In the genomic region with DNA sequence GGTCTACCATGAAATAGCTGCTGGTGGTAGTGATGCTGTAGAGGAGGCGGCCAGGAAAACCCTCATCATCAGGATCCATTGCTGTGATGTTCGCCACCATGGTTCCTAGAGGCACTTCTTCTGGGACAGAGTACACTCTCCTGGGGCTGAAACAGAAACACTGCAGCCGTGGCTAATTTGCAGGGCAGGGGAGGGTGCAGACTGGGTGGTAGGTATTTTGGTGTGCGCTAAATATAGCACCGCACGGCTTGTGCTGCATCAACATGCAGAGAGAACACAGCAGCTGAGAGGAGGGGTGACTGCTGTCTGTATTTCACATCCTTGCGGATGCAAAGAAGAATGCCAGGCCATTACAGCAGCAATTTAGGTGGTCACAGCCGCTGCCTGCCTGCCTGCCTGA, we compare ENCODE assay signal across 8 mouse cellular contexts. TPM values are rescaled to one million over a fixed set of nuclear protein-coding genes. Genes with fewer than 3 reads are reported as not detected.
DNase-seq lines count a peak whose midpoint lies in the region; ATAC-seq and TF ChIP-seq lines count a peak whose summit lies in the region.
"Had no signal": no experiment of that assay in that cellular context is flagged by ENCODE, and none has a peak within 500 bp of the region (broad histone marks: within the 10 kb centered on the region; RNA-seq: fewer than 3 reads in every experiment).

No protein-coding gene starts in this region.

- intact Hi-C loops in gastrocnemius, adult 2 months (cut with DNase I), result no loop called here

- no peaks in the 10 kb centered on the region for H3K9me3 ChIP-seq in embryonic facial prominence, embryonic 13.5 days
- no peaks in the 10 kb centered on the region for H3K9me3 ChIP-seq in hindbrain, embryonic 15.5 days
- no peaks in the 10 kb centered on the region for H3K9me3 ChIP-seq in neural tube, embryonic 12.5 days

- peak; percentile 54; the same call in 1 of the 2 replicates for ATAC-seq in embryonic facial prominence, embryonic 13.5 days (ENCODE audit: insufficient number of reproducible peaks, insufficient read depth, low FRiP score, low TSS enrichment, low read depth)
- ATAC-seq in hindbrain, embryonic 15.5 days (ENCODE audit: low FRiP score, low read depth), result peak; percentile 40; the same call in 1 of the 2 replicates
- ATAC-seq in neural tube, embryonic 12.5 days (ENCODE audit: low FRiP score, low read depth), result no peak

- peak overlapping the region; percentile 33; the same call in 1 of the 2 replicates for H3K27ac ChIP-seq in embryonic facial prominence, embryonic 13.5 days
- peak overlapping the region; percentile 88 for H3K27ac ChIP-seq in gastrocnemius, adult 2 months
- peak overlapping the region; percentile 73 for H3K27ac ChIP-seq in hindbrain, embryonic 15.5 days (replicated peaks)
- no peak overlapping the region for H3K27ac ChIP-seq in neural tube, embryonic 12.5 days

- no peak for TF ChIP-seq CTCF in gastrocnemius, adult 2 months (IDR thresholded peaks at IDR 0.05)

- H3K9ac ChIP-seq in embryonic facial prominence, embryonic 13.5 days, result no peak overlapping the region
- no peak overlapping the region for H3K9ac ChIP-seq in hindbrain, embryonic 15.5 days
- H3K9ac ChIP-seq in neural tube, embryonic 12.5 days, result no peak overlapping the region

- H3K4me1 ChIP-seq in embryonic facial prominence, embryonic 13.5 days, result peaks cover 32% of the 10 kb centered on the region
- H3K4me1 ChIP-seq in hindbrain, embryonic 15.5 days (replicated peaks), result peaks cover 30% of the 10 kb centered on the region
- H3K4me1 ChIP-seq in neural tube, embryonic 12.5 days, result peaks cover 26% of the 10 kb centered on the region

- H3K4me2 ChIP-seq in embryonic facial prominence, embryonic 13.5 days, result peak overlapping the region; percentile 34
- H3K4me2 ChIP-seq in hindbrain, embryonic 15.5 days, result no peak overlapping the region
- peak overlapping the region; percentile 8 for H3K4me2 ChIP-seq in neural tube, embryonic 12.5 days (replicated peaks)

- peak; percentile 80 for DNase-seq in gastrocnemius, adult 2 months
- no peak for DNase-seq in urinary bladder, postnatal 36 days (ENCODE audit: low spot score in 2 of 2)
- no peak for DNase-seq in T-cell, adult 2 months (ENCODE audit: low spot score)
- no peak for DNase-seq in adrenal gland, adult 2 months

- WGBS in embryonic facial prominence, embryonic 13.5 days, result 29% methylated on average over 8 of the region's 8 CpGs
- 30% methylated on average over 8 of the region's 8 CpGs for WGBS in hindbrain, embryonic 15.5 days
- 29% methylated on average over 8 of the region's 8 CpGs for WGBS in neural tube, embryonic 12.5 days

- no peak overlapping the region for H3K4me3 ChIP-seq in embryonic facial prominence, embryonic 13.5 days
- H3K4me3 ChIP-seq in gastrocnemius, adult 2 months, result peak overlapping the region; percentile 54
- H3K4me3 ChIP-seq in hindbrain, embryonic 15.5 days, result no peak overlapping the region
- no peak overlapping the region for H3K4me3 ChIP-seq in neural tube, embryonic 12.5 days

- H3K36me3 ChIP-seq in embryonic facial prominence, embryonic 13.5 days, result no peaks in the 10 kb centered on the region
- H3K36me3 ChIP-seq in hindbrain, embryonic 15.5 days, result no peaks in the 10 kb centered on the region
- no peaks in the 10 kb centered on the region for H3K36me3 ChIP-seq in neural tube, embryonic 12.5 days

- no peaks in the 10 kb centered on the region for H3K27me3 ChIP-seq in embryonic facial prominence, embryonic 13.5 days
- H3K27me3 ChIP-seq in hindbrain, embryonic 15.5 days, result no peaks in the 10 kb centered on the region
- no peaks in the 10 kb centered on the region for H3K27me3 ChIP-seq in neural tube, embryonic 12.5 days (replicated peaks)

RNA-seq across cellular contexts. Expression of a gene that starts 31.0 kb away (rescaled TPM):
- polyA plus RNA-seq in embryonic facial prominence, embryonic 13.5 days (2015; fragmentation: Nextera tagmentation; extraction: Ambion mirVana), result not detected in 2 replicates
- 1 to 10 TPM in 1 of 2 experiments, under 1 TPM in 1; 0.69 to 1.4 TPM for total RNA-seq in gastrocnemius, adult 2 months (2021)
- polyA plus RNA-seq in hindbrain, embryonic 15.5 days (2015; fragmentation: Nextera tagmentation; extraction: Ambion mirVana), result 0.16 and 0.19 TPM in 2 replicates
- polyA plus RNA-seq in neural tube, embryonic 12.5 days (2016; fragmentation: Nextera tagmentation; extraction: Ambion mirVana), result 0.06 and 0.22 TPM in 2 replicates
- not detected for total RNA-seq in adrenal gland, adult 2 months (2021)
- polyA plus RNA-seq in adrenal gland, adult 2 months (2012; rRNA removed), result 0.06 TPM in 1 of 2 replicates, not detected in the other
- polyA plus RNA-seq: large intestine, adult 2 months had no signal
